Mouse (Mus musculus) adrenal gland, adult 2 months (tissue): ENCODE data around the gene Vasp. TPM values are rescaled to one million over a fixed set of nuclear protein-coding genes. Genes with fewer than 3 reads are reported as not detected.
A peak's percentile ranks its signal among the peaks of the same experiment; 100 is the strongest.

Experiments used
- DNase-seq: peaks from one replicate; pipeline ENCODE4 v3.0.0; 2021
- polyA plus RNA-seq: library from polyadenylated mRNA; depleted of rRNA; stranded (reverse); fragments of >200 nt; gene quantifications from 2 replicates; pipeline ENCODE4 v1.2.3, GENCODE M21; 2012
- total RNA-seq, 2 experiments: library from RNA; stranded (reverse); gene quantifications; 2 replicates each; pipeline ENCODE4 v1.2.3; 2021

The Vasp gene
- total and polyA plus RNA-seq, 3 experiments, result 45.8 to 136 (median 55.8) TPM

- no peak for DNase-seq
Observed at GRCm38 (mm10) chr7:19238344-19238743, 33.3 kb downstream of the Vasp start.

GRCm38 (mm10) chr7:19236411-19236810 is 35.2 kb downstream of the Vasp start:
- DNase-seq, result no peak

- no peak for DNase-seq
Observed at GRCm38 (mm10) chr7:19235092-19235671, 36.4 kb downstream of the Vasp start.

- DNase-seq, result no peak
Observed at GRCm38 (mm10) chr7:19234652-19235051, 37.0 kb downstream of the Vasp start.

- DNase-seq, result no peak
Observed at GRCm38 (mm10) chr7:19231849-19232248, 39.8 kb downstream of the Vasp start.

GRCm38 (mm10) chr7:19230899-19231298 is 40.7 kb downstream of the Vasp start:
- DNase-seq, result no peak

- no peak for DNase-seq
Observed at GRCm38 (mm10) chr7:19230041-19230580, 41.5 kb downstream of the Vasp start.

- DNase-seq, result no peak
Observed at GRCm38 (mm10) chr7:19229404-19229803, 42.2 kb downstream of the Vasp start.

- no peak for DNase-seq
Observed at GRCm38 (mm10) chr7:19228793-19229148, 42.8 kb downstream of the Vasp start.

- peak; percentile 99 for DNase-seq
Observed at GRCm38 (mm10) chr7:19227883-19228792, 43.5 kb downstream of the Vasp start, which contains the start of gene Opa3. Opa3 (plus strand) TSS chr7:19228334.

- peak; percentile 68 for DNase-seq
Observed at GRCm38 (mm10) chr7:19226817-19227797, 44.5 kb downstream of the Vasp start.

- DNase-seq, result no peak
Observed at GRCm38 (mm10) chr7:19224933-19225332, 46.7 kb downstream of the Vasp start.

- DNase-seq, result no peak
Observed at GRCm38 (mm10) chr7:19222875-19223274, 48.7 kb downstream of the Vasp start.

- DNase-seq, result no peak
Observed at GRCm38 (mm10) chr7:19222189-19222588, 49.4 kb downstream of the Vasp start.

GRCm38 (mm10) chr7:19220061-19220460 is 51.6 kb downstream of the Vasp start:
- no peak for DNase-seq

GRCm38 (mm10) chr7:19217944-19218343 is 53.7 kb downstream of the Vasp start:
- no peak for DNase-seq

GRCm38 (mm10) chr7:19217492-19217891 is 54.1 kb downstream of the Vasp start:
- no peak for DNase-seq

- no peak for DNase-seq
Observed at GRCm38 (mm10) chr7:19214940-19215339, 56.7 kb downstream of the Vasp start.

- no peak for DNase-seq
Observed at GRCm38 (mm10) chr7:19214369-19214768, 57.2 kb downstream of the Vasp start.

- no peak for DNase-seq
Observed at GRCm38 (mm10) chr7:19213385-19213784, 58.2 kb downstream of the Vasp start.

GRCm38 (mm10) chr7:19211996-19212755 is 59.4 kb downstream of the Vasp start, which contains the start of gene Gpr4:
Gpr4 (plus strand) TSS chr7:19212538.
- DNase-seq, result peak; percentile 68
